Mouse (Mus musculus) embryonic facial prominence, embryonic 11.5 days (tissue): Measurements from ENCODE around the gene Rcn3. TPM values are rescaled to one million over a fixed set of nuclear protein-coding genes. Genes with fewer than 3 reads are reported as not detected.
A peak's percentile ranks its signal among the peaks of the same experiment; 100 is the strongest.

ENCODE experiments used
- ATAC-seq: fragments of 200-750 bp; cut with Nextera tagmentation; replicated peaks from 2 replicates; pipeline ENCODE4 v1.8.0; 2017; ENCODE audit warnings: low read depth; ENCODE audit not compliant: insufficient number of reproducible peaks, low FRiP score, low TSS enrichment
- DNase-seq: peaks from one replicate; pipeline ENCODE4 v3.0.0-alpha.2; 2015; ENCODE audit warnings: low spot score
- H3K27ac ChIP-seq: fragments of 300-500 bp; sonication (generic); replicated peaks from 2 replicates; pipeline ENCODE4 v1.5.1; 2014; ENCODE audit warnings: mild to moderate bottlenecking, low read depth, low read length, control low read depth
- H3K27me3 ChIP-seq: fragments of 300-500 bp; sonication (generic); 2 replicates; pipeline ENCODE4 v1.6.1; 2014; ENCODE audit warnings: mild to moderate bottlenecking, low read length, moderate library complexity, mixed read lengths; ENCODE audit not compliant: control insufficient read depth, insufficient read depth
- H3K36me3 ChIP-seq: fragments of 300-500 bp; sonication (generic); replicated peaks from 2 replicates; pipeline ENCODE4 v1.6.1; 2014; ENCODE audit warnings: low read depth, mild to moderate bottlenecking, low read length, moderate library complexity, mixed read lengths; ENCODE audit not compliant: control insufficient read depth, insufficient read depth
- H3K4me1 ChIP-seq: fragments of 300-500 bp; sonication (generic); 2 replicates; pipeline ENCODE4 v1.6.1; 2014; ENCODE audit warnings: low read length, mixed read lengths; ENCODE audit not compliant: control insufficient read depth, insufficient read depth
- H3K4me2 ChIP-seq: fragments of 300-500 bp; sonication (generic); 2 replicates; pipeline ENCODE4 v1.6.1; 2014; ENCODE audit warnings: low read depth, mild to moderate bottlenecking, control low read depth, low read length, moderate library complexity
- H3K4me3 ChIP-seq: fragments of 300-500 bp; sonication (generic); 2 replicates; pipeline ENCODE4 v1.5.1; 2014; ENCODE audit warnings: low read depth, low read length, control low read depth
- H3K9ac ChIP-seq: fragments of 300-500 bp; sonication (generic); replicated peaks from 2 replicates; pipeline ENCODE4 v1.6.1; 2014; ENCODE audit warnings: mild to moderate bottlenecking, control low read depth, low read length
- H3K9me3 ChIP-seq: fragments of 300-500 bp; sonication (generic); replicated peaks from 2 replicates; pipeline ENCODE4 v1.6.1; 2016; ENCODE audit warnings: mild to moderate bottlenecking, low read length, inconsistent platforms, mixed read lengths; ENCODE audit not compliant: control insufficient read depth
- WGBS: fragments of 180-500 bp; shearing (Covaris S2); extraction: QIAGEN DNeasy Blood & Tissue Kit; methylation state at CpG from one replicate; pipeline ENCODE4 v1.1.7; 2014; 5-methylcytosine and 5-hydroxymethylcytosine counted together
- polyA plus RNA-seq: library from polyadenylated mRNA; unstranded; fragments of >200 nt; fragmentation: Nextera tagmentation; extraction: Ambion mirVana; gene quantifications from 2 replicates; pipeline ENCODE4 v1.2.1, GENCODE M21; 2014

The Rcn3 gene
- polyA plus RNA-seq, 1 experiment from 2014 or later: 221 TPM

- Histone ChIP-seq H3K36me3 (no peaks in the 10 kb centered on the region; the same call in none of the 2 replicates), H3K9me3 (no peaks in the 10 kb centered on the region), H3K27me3 (no peaks in the 10 kb centered on the region), H3K4me3 (no peak overlapping the region), H3K27ac (no peak overlapping the region), H3K9ac (no peak overlapping the region), H3K4me2 (no peak overlapping the region), H3K4me1 (no peaks in the 10 kb centered on the region)
- no peak for ATAC-seq
- WGBS: 77% methylated on average over 2 of the region's 2 CpGs
- DNase-seq: peak; percentile 34
Observed at GRCm38 (mm10) chr7:45072230-45072629, 19.8 kb downstream of the Rcn3 start.

- 93% methylated on average over 2 of the region's 2 CpGs for WGBS
- H3K9ac ChIP-seq: no peak overlapping the region
- H3K4me1 ChIP-seq: no peaks in the 10 kb centered on the region; the same call in 1 of the 2 replicates
- H3K4me2 ChIP-seq: no peak overlapping the region
- no peak for DNase-seq
- ATAC-seq: no peak
- no peak overlapping the region for H3K27ac ChIP-seq
- no peaks in the 10 kb centered on the region for H3K27me3 ChIP-seq
- H3K9me3 ChIP-seq: no peaks in the 10 kb centered on the region
- no peaks in the 10 kb centered on the region; the same call in 1 of the 2 replicates for H3K36me3 ChIP-seq
- H3K4me3 ChIP-seq: no peak overlapping the region
Observed at GRCm38 (mm10) chr7:45069671-45070070, 22.4 kb downstream of the Rcn3 start.

- no peak overlapping the region for H3K27ac ChIP-seq
- DNase-seq: peak; percentile 61
- no peak overlapping the region for H3K9ac ChIP-seq
- H3K36me3 ChIP-seq: no peaks in the 10 kb centered on the region
- WGBS: 25% methylated on average over 5 of the region's 5 CpGs
- H3K9me3 ChIP-seq: no peaks in the 10 kb centered on the region
- no peaks in the 10 kb centered on the region; the same call in 1 of the 2 replicates for H3K4me1 ChIP-seq
- no peaks in the 10 kb centered on the region for H3K27me3 ChIP-seq
- no peak overlapping the region for H3K4me3 ChIP-seq
- no peak overlapping the region for H3K4me2 ChIP-seq
- no peak for ATAC-seq
Observed at GRCm38 (mm10) chr7:45068000-45068318, 24.1 kb downstream of the Rcn3 start.

GRCm38 (mm10) chr7:45067190-45067999, 24.6 kb downstream of the Rcn3 start:
- no peaks in the 10 kb centered on the region for H3K9me3 ChIP-seq
- DNase-seq (no peak), ATAC-seq (no peak)
- 73% methylated on average over 4 of the region's 4 CpGs for WGBS
- no peak overlapping the region for H3K4me2 ChIP-seq
- no peaks in the 10 kb centered on the region for H3K36me3 ChIP-seq
- H3K9ac ChIP-seq: no peak overlapping the region
- no peaks in the 10 kb centered on the region for H3K27me3 ChIP-seq
- no peak overlapping the region for H3K4me3 ChIP-seq
- no peaks in the 10 kb centered on the region; the same call in 1 of the 2 replicates for H3K4me1 ChIP-seq
- no peak overlapping the region for H3K27ac ChIP-seq

- H3K4me1 ChIP-seq: no peaks in the 10 kb centered on the region; the same call in 1 of the 2 replicates
- H3K36me3 ChIP-seq: no peaks in the 10 kb centered on the region
- no peaks in the 10 kb centered on the region for H3K9me3 ChIP-seq
- no peaks in the 10 kb centered on the region for H3K27me3 ChIP-seq
- H3K27ac ChIP-seq: peak within 1 kb of the TSS; percentile 82
- WGBS: under 1% methylated on average over 31 of the region's 31 CpGs
- ATAC-seq (peak; percentile 79), DNase-seq (peak; percentile 99)
- H3K4me2 ChIP-seq: peak within 1 kb of the TSS; percentile 54
- H3K4me3 ChIP-seq: peak within 1 kb of the TSS; percentile 55
- peak within 1 kb of the TSS; percentile 60 for H3K9ac ChIP-seq
Observed at GRCm38 (mm10) chr7:45062239-45062835, 29.7 kb downstream of the Rcn3 start, which contains the start of the genes Nosip and Prrg2. Gene Nosip (plus strand): TSS chr7:45062429. Gene Prrg2 (minus strand): TSS chr7:45062677.

- no peak for ATAC-seq
- WGBS: 10% methylated on average over 11 of the region's 11 CpGs
- Histone ChIP-seq H3K9ac (peak overlapping the region; percentile 60), H3K9me3 (no peaks in the 10 kb centered on the region), H3K27me3 (no peaks in the 10 kb centered on the region), H3K4me1 (no peaks in the 10 kb centered on the region; the same call in 1 of the 2 replicates), H3K27ac (0 out of 2 replicates have a peak overlapping the region, but pooled peaks have one; percentile 9), H3K4me3 (peak overlapping the region; percentile 55), H3K36me3 (no peaks in the 10 kb centered on the region), H3K4me2 (peak overlapping the region; percentile 54)
- DNase-seq: peak; percentile 43
Observed at GRCm38 (mm10) chr7:45061532-45062075, 30.4 kb downstream of the Rcn3 start.

DNA sequence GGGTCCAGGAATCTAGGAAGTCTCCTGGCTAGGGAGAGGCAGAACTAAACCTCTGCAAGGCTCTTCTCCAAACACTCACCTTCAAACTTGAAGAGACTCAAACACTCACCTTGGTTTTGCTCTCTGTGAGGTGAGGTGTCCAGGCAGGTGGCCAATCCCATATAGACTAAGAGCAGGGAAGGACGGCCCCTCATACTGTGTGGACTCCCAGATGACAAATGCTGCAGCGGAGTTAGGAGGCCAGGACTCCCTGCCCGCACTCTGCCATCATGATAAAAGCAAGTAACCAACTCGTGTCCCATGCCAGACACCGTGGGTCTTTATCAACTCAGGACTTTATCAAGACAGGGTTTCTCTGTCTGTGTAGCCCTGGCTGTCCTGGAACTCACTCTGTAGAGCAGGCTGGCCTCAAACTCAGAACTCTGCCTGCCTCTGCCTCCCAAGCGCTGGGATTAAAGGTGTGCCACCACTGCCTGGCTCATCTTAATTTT, 31.3 kb downstream of the Rcn3 start:
- no peak overlapping the region for H3K27ac ChIP-seq
- DNase-seq (no peak), ATAC-seq (no peak)
- H3K36me3 ChIP-seq: no peaks in the 10 kb centered on the region
- no peaks in the 10 kb centered on the region; the same call in 1 of the 2 replicates for H3K4me1 ChIP-seq
- H3K9ac ChIP-seq: no peak overlapping the region
- no peak overlapping the region for H3K4me2 ChIP-seq
- no peak overlapping the region for H3K4me3 ChIP-seq
- WGBS: 91% methylated on average over 6 of the region's 6 CpGs
- H3K9me3 ChIP-seq: no peaks in the 10 kb centered on the region
- H3K27me3 ChIP-seq: no peaks in the 10 kb centered on the region
